Mouse (Mus musculus) intestine, embryonic 16.5 days (tissue): Measurements from ENCODE around the gene Jph2. TPM values are rescaled to one million over a fixed set of nuclear protein-coding genes. Genes with fewer than 3 reads are reported as not detected.

Experiments
- ATAC-seq: fragments of 200-750 bp; cut with Nextera tagmentation; 2 replicates; pipeline ENCODE4 v1.8.0; 2017; ENCODE audit warnings: moderate TSS enrichment, moderate library complexity
- H3K27ac ChIP-seq: fragments of 300-500 bp; sonication (generic); 2 replicates; pipeline ENCODE4 v1.5.1; 2014; ENCODE audit warnings: mild to moderate bottlenecking, low read length
- H3K27me3 ChIP-seq: fragments of 300-500 bp; sonication (generic); replicated peaks from 2 replicates; pipeline ENCODE4 v1.6.1; 2014; ENCODE audit warnings: low read length, control low read depth, mixed read lengths; ENCODE audit not compliant: control insufficient read depth, insufficient read depth
- H3K36me3 ChIP-seq: fragments of 300-500 bp; sonication (generic); 2 replicates; pipeline ENCODE4 v1.6.1; 2014; ENCODE audit warnings: low read length, control low read depth; ENCODE audit not compliant: control insufficient read depth, insufficient read depth
- H3K4me1 ChIP-seq: fragments of 300-500 bp; sonication (generic); 2 replicates; pipeline ENCODE4 v1.6.1; 2014; ENCODE audit warnings: low read length, control low read depth, mixed read lengths; ENCODE audit not compliant: control insufficient read depth, insufficient read depth
- H3K4me2 ChIP-seq: fragments of 300-500 bp; sonication (generic); 2 replicates; pipeline ENCODE4 v1.6.1; 2014; ENCODE audit warnings: low read depth, low read length, control low read depth
- H3K4me3 ChIP-seq: fragments of 300-500 bp; sonication (generic); 2 replicates; pipeline ENCODE4 v1.5.1; 2014; ENCODE audit warnings: mild to moderate bottlenecking, low read length
- H3K9ac ChIP-seq: fragments of 300-500 bp; sonication (generic); 2 replicates; pipeline ENCODE4 v1.6.1; 2014; ENCODE audit warnings: low read depth, low read length
- H3K9me3 ChIP-seq: fragments of 300-500 bp; sonication (generic); 2 replicates; pipeline ENCODE4 v1.6.1; 2016; ENCODE audit warnings: low read length, control low read depth; ENCODE audit not compliant: control insufficient read depth
- WGBS: fragments of 180-500 bp; shearing (Covaris S2); extraction: QIAGEN DNeasy Blood & Tissue Kit; methylation state at CpG from one replicate; pipeline ENCODE4 v1.1.7; 2014; 5-methylcytosine and 5-hydroxymethylcytosine counted together
- polyA plus RNA-seq: library from polyadenylated mRNA; unstranded; fragments of >200 nt; fragmentation: Nextera tagmentation; extraction: Ambion mirVana; gene quantifications from 2 replicates; pipeline ENCODE4 v1.2.1, GENCODE M21; 2015

Gene Jph2
- polyA plus RNA-seq, 1 experiment from 2014 or later, result 6.3 TPM

DNA sequence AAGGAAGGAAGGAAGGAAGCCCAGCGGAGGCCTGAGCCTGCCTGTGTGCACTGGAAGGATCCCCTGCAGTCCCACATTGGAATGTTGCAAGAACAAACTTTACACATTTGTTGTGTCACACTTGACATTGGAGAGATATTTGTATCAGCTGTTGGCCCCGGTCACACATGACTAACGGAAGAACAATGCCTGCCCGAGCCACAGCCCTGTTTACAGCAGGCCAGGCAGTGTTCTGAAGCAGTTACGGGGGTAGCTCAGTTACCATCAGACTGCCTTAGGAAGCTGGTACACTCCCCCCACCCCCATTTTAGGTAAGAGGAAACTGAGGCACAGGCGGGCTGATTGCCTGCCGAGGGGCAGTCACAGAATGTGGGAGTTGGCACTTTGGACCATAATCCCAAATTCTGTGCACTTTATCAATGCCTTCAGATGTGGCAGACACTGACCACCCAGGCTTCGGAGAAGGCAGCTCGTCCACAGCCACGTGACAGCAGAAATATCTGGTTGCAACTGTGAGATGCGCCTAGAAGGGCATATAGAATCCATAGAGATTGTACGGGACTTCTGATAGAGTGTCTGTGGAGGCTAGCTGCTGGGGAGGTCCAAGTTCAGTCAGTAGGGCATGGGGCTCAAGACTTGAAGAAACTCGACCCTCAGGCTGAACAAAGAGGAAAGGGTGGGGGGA lies 52.7 kb downstream of the Jph2 start:
- Histone ChIP-seq H3K9me3 (no peaks in the 10 kb centered on the region), H3K4me2 (no peak overlapping the region), H3K4me3 (no peak overlapping the region), H3K27ac (no peak overlapping the region), H3K27me3 (peaks cover 9% of the 10 kb centered on the region; the same call in 1 of the 2 replicates), H3K36me3 (no peaks in the 10 kb centered on the region), H3K9ac (no peak overlapping the region), H3K4me1 (peaks cover 7% of the 10 kb centered on the region; the same call in 1 of the 2 replicates)
- no peak for ATAC-seq
- WGBS, result 69% methylated on average over 13 of the region's 13 CpGs

DNA sequence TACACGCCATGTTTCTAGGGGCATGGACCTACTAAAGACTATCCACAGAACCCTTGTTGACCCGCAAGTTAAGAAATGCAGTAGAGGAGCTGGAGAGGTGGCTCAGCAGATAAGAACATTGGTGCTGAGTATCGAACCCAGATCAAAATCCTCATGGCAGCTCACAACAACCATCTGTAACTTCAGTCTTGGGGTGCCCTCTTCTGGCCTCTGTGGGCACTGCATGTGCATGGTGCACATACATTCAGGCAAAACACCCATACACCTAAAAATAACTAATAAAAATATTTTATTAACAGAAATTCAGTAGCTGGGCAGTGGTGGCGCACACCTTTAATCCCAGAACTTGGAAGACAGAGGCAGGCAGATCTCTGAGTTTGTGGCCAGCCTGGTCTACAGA lies 54.1 kb downstream of the Jph2 start:
- 93% methylated on average over 4 of the region's 4 CpGs for WGBS
- Histone ChIP-seq H3K4me1 (peaks cover 8% of the 10 kb centered on the region; the same call in 1 of the 2 replicates), H3K36me3 (no peaks in the 10 kb centered on the region), H3K27ac (no peak overlapping the region), H3K4me2 (no peak overlapping the region), H3K27me3 (peaks cover 23% of the 10 kb centered on the region), H3K4me3 (no peak overlapping the region), H3K9ac (no peak overlapping the region), H3K9me3 (no peaks in the 10 kb centered on the region)
- ATAC-seq, result no peak

DNA sequence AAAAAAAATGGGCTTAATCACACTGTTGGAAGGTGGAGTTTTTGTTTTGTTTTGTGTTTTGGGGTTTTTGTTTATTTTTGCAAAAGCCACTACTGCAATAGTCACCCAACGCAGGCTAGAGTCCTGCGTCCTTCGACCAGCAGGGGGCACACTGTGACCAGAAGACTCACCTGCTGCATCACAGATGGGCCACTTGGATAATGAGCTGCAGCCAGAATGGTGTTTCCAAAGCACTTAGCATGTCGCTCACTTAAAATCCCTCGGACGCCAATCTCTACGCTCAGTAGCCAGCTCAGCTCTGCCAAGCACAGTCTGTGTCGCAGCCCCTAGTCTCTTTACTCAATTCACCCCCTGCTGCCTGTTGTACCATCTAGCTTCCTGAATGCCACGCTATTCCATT lies 57.5 kb downstream of the Jph2 start:
- H3K27me3 ChIP-seq, result peaks cover 38% of the 10 kb centered on the region
- no peaks in the 10 kb centered on the region for H3K36me3 ChIP-seq
- peaks cover 8% of the 10 kb centered on the region; the same call in 1 of the 2 replicates for H3K4me1 ChIP-seq
- no peaks in the 10 kb centered on the region for H3K9me3 ChIP-seq
- no peak overlapping the region for H3K27ac ChIP-seq
- H3K4me3 ChIP-seq, result no peak overlapping the region
- WGBS, result 27% methylated on average over 9 of the region's 9 CpGs
- ATAC-seq, result peak; percentile 65; the same call in 1 of the 2 replicates
- no peak overlapping the region for H3K4me2 ChIP-seq
- no peak overlapping the region for H3K9ac ChIP-seq

DNA sequence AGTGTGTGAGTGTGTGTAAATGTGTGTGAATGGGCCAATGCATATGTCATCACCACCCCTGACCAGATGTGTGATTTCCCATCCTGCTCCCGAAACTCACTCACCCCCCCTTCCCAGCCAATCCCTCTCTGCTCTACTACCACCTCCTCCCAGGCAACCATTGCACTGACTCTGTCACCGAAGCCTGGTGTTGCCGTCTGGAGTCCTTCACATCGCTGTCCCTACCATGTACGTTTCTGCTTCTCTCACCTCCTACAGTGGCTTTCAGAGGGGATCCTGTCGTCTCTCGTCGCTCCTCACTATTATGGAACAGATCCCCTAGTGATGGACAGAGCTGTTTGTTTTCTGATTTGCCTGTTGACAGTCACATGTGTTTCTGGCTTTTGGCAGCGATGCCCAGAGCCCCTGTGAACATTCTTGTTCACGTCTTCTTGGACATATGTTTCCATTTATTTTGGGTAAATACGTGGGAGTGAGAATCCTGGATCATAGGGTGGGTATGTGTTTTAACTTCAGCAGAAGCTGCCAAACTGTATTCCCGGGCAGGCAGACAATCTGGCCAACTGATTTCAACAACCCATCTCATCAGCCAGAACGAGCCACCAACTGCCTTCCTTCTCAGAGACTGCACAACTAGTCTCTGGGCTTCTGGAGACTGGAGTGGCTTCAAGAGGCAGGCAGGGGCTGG lies 65.3 kb downstream of the Jph2 start:
- H3K4me1 ChIP-seq, result no peaks in the 10 kb centered on the region
- H3K9ac ChIP-seq, result no peak overlapping the region
- ATAC-seq, result no peak
- no peaks in the 10 kb centered on the region for H3K36me3 ChIP-seq
- WGBS, result 71% methylated on average over 13 of the region's 13 CpGs
- H3K27ac ChIP-seq, result no peak overlapping the region
- no peak overlapping the region for H3K4me3 ChIP-seq
- H3K9me3 ChIP-seq, result no peaks in the 10 kb centered on the region
- H3K4me2 ChIP-seq, result no peak overlapping the region
- peaks cover 3% of the 10 kb centered on the region for H3K27me3 ChIP-seq

DNA sequence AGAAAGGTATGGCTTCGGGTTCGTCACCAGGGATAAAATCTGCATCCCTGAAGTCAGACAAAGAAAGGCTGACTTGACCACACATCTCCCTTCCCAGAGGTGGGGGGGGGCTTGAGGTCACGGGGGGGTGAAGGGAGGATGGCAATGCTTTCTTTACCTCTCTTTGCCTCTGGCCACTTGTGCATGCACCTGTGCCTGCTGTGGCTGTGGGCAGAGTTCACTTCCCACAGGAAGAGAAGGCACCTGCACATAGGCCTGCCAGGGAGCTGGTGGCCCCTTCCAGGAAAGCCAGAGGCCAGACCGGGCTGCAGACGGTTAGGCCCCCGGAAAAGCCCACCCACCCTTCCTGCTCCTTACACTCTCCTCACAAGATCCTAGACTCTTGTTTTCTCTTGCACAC lies 66.4 kb downstream of the Jph2 start:
- Histone ChIP-seq H3K4me3 (no peak overlapping the region), H3K27me3 (no peaks in the 10 kb centered on the region), H3K9me3 (no peaks in the 10 kb centered on the region), H3K36me3 (no peaks in the 10 kb centered on the region), H3K9ac (no peak overlapping the region), H3K4me1 (no peaks in the 10 kb centered on the region), H3K27ac (no peak overlapping the region), H3K4me2 (no peak overlapping the region)
- WGBS, result 86% methylated on average over 6 of the region's 6 CpGs
- ATAC-seq, result no peak

DNA sequence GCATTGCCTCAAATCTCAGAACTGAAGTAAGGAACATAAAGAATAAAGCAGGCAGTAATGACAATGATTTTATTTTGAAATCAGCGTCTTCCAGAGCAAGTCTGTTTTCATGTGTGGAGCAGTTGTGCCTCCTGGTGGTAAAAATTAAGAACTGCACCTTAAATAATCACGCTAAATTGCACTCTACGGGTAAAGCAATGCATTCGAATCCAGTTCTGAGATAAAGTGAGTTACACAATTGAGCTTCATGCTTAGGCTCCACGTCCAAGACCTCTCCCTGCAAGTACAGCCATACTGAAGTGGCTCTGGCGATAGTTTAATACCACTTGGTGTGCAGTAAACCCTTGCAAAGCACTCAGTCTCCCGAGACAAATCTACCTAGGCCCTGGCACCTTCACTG lies 67.1 kb downstream of the Jph2 start:
- Histone ChIP-seq H3K4me1 (no peaks in the 10 kb centered on the region), H3K4me2 (no peak overlapping the region), H3K36me3 (no peaks in the 10 kb centered on the region), H3K9me3 (no peaks in the 10 kb centered on the region), H3K27me3 (no peaks in the 10 kb centered on the region), H3K9ac (no peak overlapping the region), H3K4me3 (no peak overlapping the region), H3K27ac (no peak overlapping the region)
- no peak for ATAC-seq
- WGBS, result 24% methylated on average over 7 of the region's 7 CpGs

DNA sequence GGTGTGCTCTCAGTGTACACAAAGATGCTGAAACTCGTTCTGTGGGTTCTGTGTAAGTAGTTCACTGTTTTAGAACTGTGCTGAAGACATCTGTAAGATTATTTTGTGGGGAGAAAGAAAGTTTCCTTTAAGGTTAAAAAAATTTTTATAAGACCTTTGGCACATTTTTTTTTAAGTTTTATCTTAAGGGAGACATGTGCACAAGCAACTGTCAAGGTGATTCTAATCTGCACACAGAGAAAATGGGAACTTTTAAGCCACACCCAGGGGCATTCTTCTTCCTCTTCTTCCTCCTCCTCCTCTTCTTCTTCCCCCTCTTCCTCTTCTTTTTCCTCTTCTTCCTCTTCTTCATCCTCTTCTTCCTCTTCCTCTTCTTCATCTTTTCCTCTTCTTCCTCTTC lies 74.6 kb downstream of the Jph2 start:
- no peak overlapping the region for H3K27ac ChIP-seq
- no peak overlapping the region for H3K4me2 ChIP-seq
- H3K36me3 ChIP-seq, result no peaks in the 10 kb centered on the region
- no peaks in the 10 kb centered on the region for H3K9me3 ChIP-seq
- no peaks in the 10 kb centered on the region for H3K4me1 ChIP-seq
- H3K4me3 ChIP-seq, result no peak overlapping the region
- H3K27me3 ChIP-seq, result no peaks in the 10 kb centered on the region
- WGBS, result 40% methylated on average over 1 of the region's 1 CpGs
- no peak for ATAC-seq
- no peak overlapping the region for H3K9ac ChIP-seq

DNA sequence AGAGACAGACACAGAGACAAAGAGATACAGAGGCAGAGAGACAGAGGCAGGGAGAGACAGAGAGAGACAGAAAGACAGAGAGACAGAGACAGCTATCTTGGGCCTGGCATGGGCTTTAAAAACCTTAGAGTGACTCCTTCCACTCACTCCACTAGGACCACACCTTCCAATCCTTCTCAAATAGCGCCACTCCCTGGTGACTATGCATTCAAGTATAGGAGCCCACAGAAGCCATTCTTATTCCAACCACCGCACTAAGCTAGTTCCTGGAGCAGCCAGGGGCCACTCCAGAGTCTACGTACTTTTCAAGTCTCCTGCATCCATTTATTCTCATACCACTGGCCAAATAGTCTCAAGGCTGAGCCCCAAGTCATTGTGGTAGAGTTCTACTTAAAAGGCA lies 79.0 kb downstream of the Jph2 start:
- Histone ChIP-seq H3K4me3 (no peak overlapping the region), H3K36me3 (no peaks in the 10 kb centered on the region), H3K9me3 (no peaks in the 10 kb centered on the region), H3K27ac (no peak overlapping the region), H3K4me1 (no peaks in the 10 kb centered on the region), H3K9ac (no peak overlapping the region), H3K27me3 (no peaks in the 10 kb centered on the region), H3K4me2 (no peak overlapping the region)
- WGBS, result 89% methylated on average over 3 of the region's 3 CpGs
- ATAC-seq, result no peak

DNA sequence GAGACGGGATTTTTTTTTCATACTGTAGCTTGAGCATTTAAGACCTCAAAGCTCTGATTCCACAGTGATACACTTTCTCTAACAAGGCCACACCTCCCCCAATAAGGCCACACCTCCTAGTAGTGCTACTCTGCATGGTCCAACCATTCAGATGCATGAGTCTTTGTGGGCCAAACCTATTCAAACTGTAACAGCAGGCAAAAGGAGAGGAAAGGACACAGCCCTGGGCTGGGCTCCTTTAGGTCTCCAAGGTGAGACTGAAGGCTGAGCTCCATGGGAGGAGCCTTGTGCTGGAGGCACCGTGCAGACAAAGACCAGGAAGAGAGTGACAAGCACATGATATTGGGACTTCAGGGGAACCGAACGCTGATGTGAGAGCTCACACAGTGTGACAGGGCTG lies 80.5 kb downstream of the Jph2 start:
- no peaks in the 10 kb centered on the region for H3K36me3 ChIP-seq
- no peak overlapping the region for H3K9ac ChIP-seq
- WGBS, result 76% methylated on average over 4 of the region's 4 CpGs
- H3K4me3 ChIP-seq, result no peak overlapping the region
- H3K27me3 ChIP-seq, result no peaks in the 10 kb centered on the region
- H3K4me1 ChIP-seq, result no peaks in the 10 kb centered on the region
- H3K27ac ChIP-seq, result no peak overlapping the region
- H3K4me2 ChIP-seq, result no peak overlapping the region
- no peaks in the 10 kb centered on the region for H3K9me3 ChIP-seq
- no peak for ATAC-seq
